Mouse (Mus musculus) midbrain, embryonic 16.5 days (tissue): Measurements from ENCODE around the gene Capn11. TPM values are rescaled to one million over a fixed set of nuclear protein-coding genes. Genes with fewer than 3 reads are reported as not detected.

Source experiments
- ATAC-seq: fragments of 200-750 bp; cut with Nextera tagmentation; 2 replicates; pipeline ENCODE4 v1.8.0; 2017; ENCODE audit warnings: moderate TSS enrichment
- H3K27ac ChIP-seq: fragments of 300-500 bp; sonication (generic); 2 replicates; pipeline ENCODE4 v1.5.1; 2014; ENCODE audit warnings: mild to moderate bottlenecking, low read length, mixed read lengths
- H3K27me3 ChIP-seq: fragments of 300-500 bp; sonication (generic); 2 replicates; pipeline ENCODE4 v1.6.1; 2014; ENCODE audit warnings: low read depth, low read length, mixed read lengths; ENCODE audit not compliant: control insufficient read depth, insufficient read depth
- H3K36me3 ChIP-seq: fragments of 300-500 bp; sonication (generic); 2 replicates; pipeline ENCODE4 v1.6.1; 2014; ENCODE audit warnings: mild to moderate bottlenecking, low read length, moderate library complexity, mixed read lengths; ENCODE audit not compliant: control insufficient read depth, insufficient read depth
- H3K4me1 ChIP-seq: fragments of 300-500 bp; sonication (generic); 2 replicates; pipeline ENCODE4 v1.6.1; 2014; ENCODE audit warnings: mild to moderate bottlenecking, low read length, mixed read lengths; ENCODE audit not compliant: control insufficient read depth, insufficient read depth
- H3K4me2 ChIP-seq: fragments of 300-500 bp; sonication (generic); 2 replicates; pipeline ENCODE4 v1.6.1; 2014; ENCODE audit warnings: mild to moderate bottlenecking, low read length, mixed read lengths
- H3K4me3 ChIP-seq: fragments of 300-500 bp; sonication (generic); 2 replicates; pipeline ENCODE4 v1.5.1; 2014; ENCODE audit warnings: low read depth, mild to moderate bottlenecking, low read length, moderate library complexity, mixed read lengths
- H3K9ac ChIP-seq: fragments of 300-500 bp; sonication (generic); 2 replicates; pipeline ENCODE4 v1.6.1; 2014; ENCODE audit warnings: low read depth, low read length, mixed read lengths
- H3K9me3 ChIP-seq: fragments of 300-500 bp; sonication (generic); replicated peaks from 2 replicates; pipeline ENCODE4 v1.6.1; 2014; ENCODE audit warnings: mild to moderate bottlenecking, low read length, mixed read lengths; ENCODE audit not compliant: control insufficient read depth, poor library complexity, severe bottlenecking
- WGBS: fragments of 180-500 bp; shearing (Covaris S2); extraction: QIAGEN DNeasy Blood & Tissue Kit; methylation state at CpG from one replicate; pipeline ENCODE4 v1.1.7; 2014; 5-methylcytosine and 5-hydroxymethylcytosine counted together
- polyA plus RNA-seq: library from polyadenylated mRNA; unstranded; fragments of >200 nt; fragmentation: Nextera tagmentation; extraction: Ambion mirVana; gene quantifications from 2 replicates; pipeline ENCODE4 v1.2.1, GENCODE M21; 2015

Gene Capn11
- polyA plus RNA-seq, 1 experiment from 2014 or later = 0.89 TPM

DNA sequence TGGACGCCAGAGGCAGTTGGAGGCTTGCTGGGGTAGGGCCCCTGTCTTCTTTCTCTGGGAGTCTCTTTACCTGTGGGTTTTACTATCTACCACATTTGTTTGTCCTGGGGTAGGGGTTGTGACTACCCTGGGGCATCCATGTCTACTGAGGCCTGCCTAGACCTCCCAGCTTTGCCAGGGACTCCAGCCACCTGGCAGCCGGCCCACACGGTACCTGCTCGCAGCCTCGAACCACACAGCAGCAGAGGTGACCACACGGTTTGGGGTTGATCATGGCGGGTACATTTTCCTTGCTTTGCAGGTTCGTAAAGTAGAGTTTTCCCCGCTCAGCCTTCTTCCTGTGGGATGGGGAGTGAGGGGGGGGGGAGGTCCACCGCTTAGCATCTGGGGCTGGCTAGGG is 8.4 kb upstream of the Capn11 start:
- no peak overlapping the region for H3K4me2 ChIP-seq
- H3K36me3 ChIP-seq = peaks cover 53% of the 10 kb centered on the region
- H3K4me1 ChIP-seq = 0 out of 2 replicates have a peak, but pooled peaks cover 5% of the 10 kb centered on the region
- ATAC-seq = no peak
- no peak overlapping the region for H3K9ac ChIP-seq
- WGBS = 84% methylated on average over 10 of the region's 10 CpGs
- no peaks in the 10 kb centered on the region for H3K27me3 ChIP-seq
- no peak overlapping the region for H3K27ac ChIP-seq
- no peaks in the 10 kb centered on the region for H3K9me3 ChIP-seq
- no peak overlapping the region for H3K4me3 ChIP-seq

DNA sequence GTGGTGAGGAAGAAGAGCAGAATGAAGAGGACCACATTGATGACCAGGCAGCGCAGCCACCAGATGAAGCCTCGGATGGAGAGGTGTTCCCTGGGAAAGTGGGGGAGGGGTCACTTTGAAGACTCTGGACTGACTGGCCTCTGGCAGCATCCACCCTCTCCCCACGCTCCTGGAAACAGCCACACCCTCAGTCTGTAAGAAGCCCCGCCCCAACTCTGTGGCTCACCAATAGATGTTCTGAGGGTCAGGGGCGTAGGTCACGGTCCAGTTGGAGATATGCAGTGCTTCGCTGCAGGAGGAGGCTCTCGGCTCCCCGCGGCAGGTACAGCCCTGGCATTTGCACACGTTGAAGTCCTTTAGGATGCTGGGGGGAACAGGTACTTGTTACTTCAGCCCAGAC is 7.0 kb upstream of the Capn11 start:
- Histone ChIP-seq H3K27me3 (no peaks in the 10 kb centered on the region), H3K4me3 (no peak overlapping the region), H3K4me1 (0 out of 2 replicates have a peak, but pooled peaks cover 5% of the 10 kb centered on the region), H3K27ac (no peak overlapping the region), H3K36me3 (peaks cover 53% of the 10 kb centered on the region), H3K9me3 (no peaks in the 10 kb centered on the region), H3K4me2 (no peak overlapping the region), H3K9ac (no peak overlapping the region)
- WGBS = 80% methylated on average over 11 of the region's 11 CpGs
- no peak for ATAC-seq

DNA sequence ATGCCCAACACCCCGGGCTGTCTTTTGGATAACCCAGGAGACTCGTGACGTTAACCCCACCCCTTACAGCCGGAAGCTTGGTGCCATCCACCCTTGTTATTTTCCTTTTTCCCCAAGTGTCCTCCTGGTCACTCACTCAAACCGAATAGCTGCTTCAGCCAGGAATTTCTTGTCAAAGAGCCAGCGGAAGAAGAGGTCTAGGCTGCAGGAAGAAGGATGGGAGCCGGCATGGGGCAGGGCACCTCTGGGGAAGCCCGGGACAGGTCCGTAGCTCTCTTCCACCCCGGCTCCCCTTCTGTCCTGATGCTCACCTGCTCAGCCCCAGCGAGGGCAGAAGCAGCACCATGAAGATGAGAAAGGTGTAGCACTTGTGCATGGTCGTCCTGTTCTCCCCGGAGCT is 5.5 kb upstream of the Capn11 start:
- Histone ChIP-seq H3K27ac (no peak overlapping the region), H3K4me2 (no peak overlapping the region), H3K4me1 (0 out of 2 replicates have a peak, but pooled peaks cover 5% of the 10 kb centered on the region), H3K9me3 (no peaks in the 10 kb centered on the region), H3K36me3 (peaks cover 46% of the 10 kb centered on the region), H3K27me3 (no peaks in the 10 kb centered on the region), H3K4me3 (no peak overlapping the region), H3K9ac (no peak overlapping the region)
- 90% methylated on average over 13 of the region's 13 CpGs for WGBS
- ATAC-seq = no peak

DNA sequence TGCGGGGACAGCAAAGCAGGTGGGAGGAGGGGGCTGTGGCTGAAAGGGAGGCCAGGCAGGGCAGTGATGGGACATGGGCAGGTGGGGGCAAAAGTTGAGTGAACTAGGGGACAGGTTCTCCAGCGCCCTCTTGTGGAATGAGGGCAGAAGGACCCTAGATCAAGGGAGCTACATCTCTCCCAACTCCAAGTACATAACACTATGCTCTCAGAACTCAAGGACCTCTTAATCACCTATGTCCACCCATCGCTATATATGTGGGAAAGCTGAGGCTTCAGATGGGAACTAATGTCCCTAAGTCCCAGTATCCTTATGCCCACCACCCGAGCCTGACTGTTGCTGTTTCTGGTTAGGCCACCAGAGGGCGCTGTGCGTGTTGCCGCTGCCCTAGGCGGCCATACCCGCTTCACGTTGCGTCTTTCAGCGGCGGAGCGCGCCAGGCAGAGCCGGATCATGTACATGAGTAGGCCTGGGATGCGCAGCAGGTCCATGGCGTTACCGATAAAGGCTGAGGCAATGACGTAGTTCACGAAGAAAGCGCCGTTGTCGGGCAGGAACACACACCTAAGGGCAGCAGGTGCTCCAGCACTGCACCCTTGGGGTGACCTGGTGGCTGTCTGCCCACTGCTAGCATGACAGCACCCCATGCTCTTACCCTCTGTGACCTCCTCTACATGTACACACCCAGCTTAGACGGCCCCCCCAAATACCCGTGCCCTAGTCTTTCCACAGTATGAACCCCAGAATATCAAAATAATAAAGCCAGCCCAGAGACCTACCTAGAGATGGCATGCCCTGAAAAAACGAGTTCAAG is 4.2 kb upstream of the Capn11 start:
- H3K27me3 ChIP-seq = no peaks in the 10 kb centered on the region
- H3K4me3 ChIP-seq = no peak overlapping the region
- H3K4me1 ChIP-seq = 0 out of 2 replicates have a peak, but pooled peaks cover 5% of the 10 kb centered on the region
- 23% methylated on average over 27 of the region's 27 CpGs for WGBS
- peak; percentile 63 for ATAC-seq
- H3K9ac ChIP-seq = 0 out of 2 replicates have a peak overlapping the region, but pooled peaks have one; percentile 22
- peaks cover 41% of the 10 kb centered on the region for H3K36me3 ChIP-seq
- H3K4me2 ChIP-seq = no peak overlapping the region; the same call in 1 of the 2 replicates
- H3K27ac ChIP-seq = no peak overlapping the region
- no peaks in the 10 kb centered on the region for H3K9me3 ChIP-seq

DNA sequence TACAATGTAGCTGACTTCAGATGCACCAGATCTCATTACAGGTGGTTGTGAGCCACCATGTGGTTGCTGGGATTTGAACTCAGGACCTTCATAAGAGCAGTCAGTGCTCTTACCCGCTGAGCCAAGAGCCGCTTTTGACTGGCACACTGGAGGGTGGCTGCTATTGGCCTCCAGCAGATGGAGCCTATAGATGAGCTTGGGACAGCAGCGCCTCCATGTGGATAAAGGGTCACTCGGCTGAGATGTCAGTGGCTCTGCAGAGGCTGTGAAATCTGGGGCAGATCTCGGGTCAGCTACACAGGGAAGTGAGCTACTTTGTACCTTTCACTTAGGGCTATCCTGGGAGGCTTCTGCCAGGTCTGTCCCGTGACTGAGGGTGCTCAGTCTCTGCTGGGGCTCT is 3.3 kb downstream of the Capn11 start:
- no peaks in the 10 kb centered on the region for H3K4me1 ChIP-seq
- no peaks in the 10 kb centered on the region for H3K9me3 ChIP-seq
- no peak overlapping the region for H3K4me2 ChIP-seq
- 14% methylated on average over 6 of the region's 6 CpGs for WGBS
- H3K27me3 ChIP-seq = no peaks in the 10 kb centered on the region
- H3K9ac ChIP-seq = no peak overlapping the region
- H3K4me3 ChIP-seq = no peak overlapping the region
- ATAC-seq = no peak
- no peak overlapping the region for H3K27ac ChIP-seq
- 0 out of 2 replicates have a peak, but pooled peaks cover 2% of the 10 kb centered on the region for H3K36me3 ChIP-seq

DNA sequence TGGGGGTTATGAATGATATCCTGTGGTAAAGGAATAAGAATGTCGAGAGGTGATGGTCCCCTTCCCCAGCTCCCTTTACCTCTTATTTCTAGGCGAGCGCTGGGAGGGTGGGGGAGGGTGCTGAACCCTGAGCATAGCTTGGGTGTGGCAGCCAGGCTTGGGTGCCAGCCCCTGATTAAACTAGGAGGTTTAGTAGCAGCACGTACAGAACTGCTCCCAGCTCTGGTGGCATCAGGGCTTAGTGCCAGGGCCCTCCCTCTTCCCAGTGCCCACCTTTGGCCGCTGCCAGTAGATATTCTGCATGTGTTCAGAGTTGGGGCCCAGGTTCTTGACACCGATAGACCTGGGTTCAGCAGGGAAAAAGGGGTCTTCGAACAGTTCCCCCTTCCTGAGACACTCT is 5.9 kb downstream of the Capn11 start:
- WGBS = 68% methylated on average over 7 of the region's 7 CpGs
- H3K4me1 ChIP-seq = no peaks in the 10 kb centered on the region
- H3K9me3 ChIP-seq = no peaks in the 10 kb centered on the region
- H3K27ac ChIP-seq = no peak overlapping the region
- no peaks in the 10 kb centered on the region for H3K36me3 ChIP-seq
- H3K4me3 ChIP-seq = no peak overlapping the region
- no peak overlapping the region for H3K4me2 ChIP-seq
- ATAC-seq = no peak
- no peaks in the 10 kb centered on the region for H3K27me3 ChIP-seq
- H3K9ac ChIP-seq = no peak overlapping the region

DNA sequence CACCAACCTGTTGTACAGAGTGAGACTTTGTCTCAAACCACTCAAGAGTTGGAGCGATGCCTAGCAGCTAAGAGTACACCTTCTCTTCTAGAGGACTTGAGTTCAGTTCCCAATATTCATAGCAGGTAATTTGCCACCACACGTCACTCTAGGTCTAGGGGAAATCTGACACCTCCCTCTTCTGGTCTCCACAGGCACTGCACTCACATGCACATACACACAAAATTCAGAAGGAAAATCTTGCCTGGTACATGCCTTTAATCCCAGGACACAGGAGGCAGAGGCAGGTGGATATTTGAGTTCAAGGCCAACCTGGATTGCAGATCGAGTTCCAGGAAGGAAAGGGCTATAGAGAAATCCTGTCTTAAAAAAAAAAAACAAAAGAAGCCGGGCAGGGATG is 14.9 kb downstream of the Capn11 start:
- ATAC-seq = no peak
- Histone ChIP-seq H3K4me1 (no peaks in the 10 kb centered on the region), H3K27ac (no peak overlapping the region), H3K9ac (no peak overlapping the region), H3K27me3 (no peaks in the 10 kb centered on the region), H3K4me2 (no peak overlapping the region), H3K36me3 (no peaks in the 10 kb centered on the region), H3K9me3 (no peaks in the 10 kb centered on the region), H3K4me3 (no peak overlapping the region)
- WGBS = 93% methylated on average over 4 of the region's 4 CpGs

DNA sequence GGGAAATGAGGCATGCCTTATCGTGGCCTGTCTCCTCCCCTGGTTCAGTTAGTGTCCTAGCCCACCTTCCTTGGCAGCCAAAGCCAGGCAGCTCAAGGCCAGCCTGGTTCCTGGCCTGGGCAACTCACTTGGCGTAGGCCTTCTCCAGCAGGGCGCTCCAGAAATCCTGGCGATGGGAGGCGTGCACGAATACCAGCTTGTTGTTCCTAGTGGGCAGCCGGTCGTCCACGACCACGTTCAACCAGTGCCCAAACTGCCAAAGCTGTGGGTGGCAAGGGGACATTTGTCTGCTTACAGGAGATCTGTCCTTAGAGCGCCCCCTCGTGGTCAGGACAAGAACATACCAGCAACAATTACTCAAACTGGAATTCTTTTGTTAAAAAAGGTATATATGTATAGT is 16.4 kb downstream of the Capn11 start:
- no peak for ATAC-seq
- no peak overlapping the region for H3K27ac ChIP-seq
- H3K27me3 ChIP-seq = no peaks in the 10 kb centered on the region
- no peaks in the 10 kb centered on the region for H3K9me3 ChIP-seq
- no peak overlapping the region for H3K9ac ChIP-seq
- no peak overlapping the region for H3K4me2 ChIP-seq
- no peaks in the 10 kb centered on the region for H3K36me3 ChIP-seq
- H3K4me3 ChIP-seq = no peak overlapping the region
- 22% methylated on average over 12 of the region's 12 CpGs for WGBS
- H3K4me1 ChIP-seq = no peaks in the 10 kb centered on the region

DNA sequence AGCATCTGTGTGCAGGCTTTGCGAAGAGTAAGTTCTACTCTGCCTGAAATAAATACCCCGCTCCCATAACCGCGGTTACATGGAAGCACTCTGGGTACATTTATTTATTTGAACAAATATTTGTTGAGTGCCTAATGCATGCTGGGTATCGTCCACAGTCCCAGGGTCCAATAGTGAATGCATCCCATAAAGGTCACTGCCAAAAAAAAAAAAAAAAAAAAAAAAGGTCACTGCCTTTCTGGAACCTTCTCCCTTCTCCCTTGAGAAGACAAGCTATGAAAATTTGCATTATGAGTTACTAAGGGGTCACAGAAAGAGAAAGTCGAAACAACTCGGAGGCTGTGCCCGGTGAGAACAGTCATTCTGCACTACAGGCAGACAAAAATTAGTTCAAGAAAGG is 17.1 kb downstream of the Capn11 start:
- WGBS = 88% methylated on average over 8 of the region's 8 CpGs
- Histone ChIP-seq H3K9me3 (no peaks in the 10 kb centered on the region), H3K4me3 (no peak overlapping the region), H3K27ac (no peak overlapping the region), H3K9ac (no peak overlapping the region), H3K27me3 (no peaks in the 10 kb centered on the region), H3K4me2 (no peak overlapping the region), H3K36me3 (no peaks in the 10 kb centered on the region), H3K4me1 (no peaks in the 10 kb centered on the region)
- ATAC-seq = no peak
